Comparison of ENCODE assay signal across 27 mouse cellular contexts in the genomic region with DNA sequence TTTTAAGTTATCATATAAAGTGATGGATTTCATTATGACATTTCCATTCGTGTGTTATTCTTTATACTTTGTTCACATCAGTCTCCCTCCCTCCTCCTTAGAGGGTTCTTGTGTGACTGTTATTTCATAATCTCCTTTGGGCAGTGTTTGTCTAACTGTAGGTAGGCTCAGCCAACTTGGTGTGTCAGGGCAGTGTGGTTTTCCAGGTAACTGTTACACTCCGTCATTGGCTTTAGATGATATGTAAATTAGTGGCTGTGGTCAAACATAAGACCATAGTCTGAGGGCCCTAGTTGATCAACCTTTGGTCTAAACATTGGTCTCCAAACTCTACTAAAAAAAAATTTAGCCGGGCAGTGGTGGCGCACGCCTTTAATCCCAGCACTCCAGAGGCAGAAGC. TPM values are rescaled to one million over a fixed set of nuclear protein-coding genes. Genes with fewer than 3 reads are reported as not detected.
DNase-seq lines count a peak whose midpoint lies in the region; ATAC-seq and TF ChIP-seq lines count a peak whose summit lies in the region.
"Had no signal": no experiment of that assay in that cellular context is flagged by ENCODE, and none has a peak within 500 bp of the region (broad histone marks: within the 10 kb centered on the region; RNA-seq: fewer than 3 reads in every experiment).

No protein-coding gene starts in this region.

- H3K36me3 ChIP-seq in forebrain, postnatal 0 days (ENCODE audit: insufficient read depth) = no peaks in the 10 kb centered on the region
- no peaks in the 10 kb centered on the region for H3K36me3 ChIP-seq in forebrain, embryonic 16.5 days (ENCODE audit: control insufficient read depth, insufficient read depth)
- H3K36me3 ChIP-seq in hindbrain, embryonic 12.5 days = no peaks in the 10 kb centered on the region
- H3K36me3 ChIP-seq in hindbrain, embryonic 11.5 days (ENCODE audit: control insufficient read depth, insufficient read depth, low read length) = no peaks in the 10 kb centered on the region
- H3K36me3 ChIP-seq in midbrain, embryonic 15.5 days (replicated peaks) = no peaks in the 10 kb centered on the region
- no peaks in the 10 kb centered on the region for H3K36me3 ChIP-seq in midbrain, postnatal 0 days (ENCODE audit: insufficient read depth, low read length)
- no peaks in the 10 kb centered on the region for H3K36me3 ChIP-seq in intestine, embryonic 15.5 days
- H3K36me3 ChIP-seq: midbrain, embryonic 12.5 days; stomach, embryonic 15.5 days had no signal

- no peaks in the 10 kb centered on the region for H3K27me3 ChIP-seq in forebrain, postnatal 0 days (ENCODE audit: insufficient read depth, low read length)
- no peaks in the 10 kb centered on the region for H3K27me3 ChIP-seq in forebrain, embryonic 16.5 days (replicated peaks; ENCODE audit: control insufficient read depth, insufficient read depth, low read length)
- H3K27me3 ChIP-seq in hindbrain, embryonic 12.5 days = no peaks in the 10 kb centered on the region
- H3K27me3 ChIP-seq in hindbrain, embryonic 11.5 days (ENCODE audit: control insufficient read depth, insufficient read depth, low read length) = no peaks in the 10 kb centered on the region
- H3K27me3 ChIP-seq in midbrain, embryonic 15.5 days (replicated peaks) = no peaks in the 10 kb centered on the region
- H3K27me3 ChIP-seq in midbrain, postnatal 0 days (ENCODE audit: insufficient read depth, low read length) = no peaks in the 10 kb centered on the region
- H3K27me3 ChIP-seq in intestine, embryonic 15.5 days (replicated peaks) = no peaks in the 10 kb centered on the region
- H3K27me3 ChIP-seq: embryonic facial prominence, embryonic 15.5 days; midbrain, embryonic 12.5 days; stomach, embryonic 15.5 days had no signal

- H3K9me3 ChIP-seq in forebrain, postnatal 0 days (ENCODE audit: low read length) = no peaks in the 10 kb centered on the region
- H3K9me3 ChIP-seq in forebrain, embryonic 16.5 days (ENCODE audit: control insufficient read depth, low read length) = no peaks in the 10 kb centered on the region
- H3K9me3 ChIP-seq in hindbrain, embryonic 12.5 days (replicated peaks) = no peaks in the 10 kb centered on the region
- no peaks in the 10 kb centered on the region for H3K9me3 ChIP-seq in hindbrain, embryonic 11.5 days (ENCODE audit: control insufficient read depth, low read length)
- no peaks in the 10 kb centered on the region for H3K9me3 ChIP-seq in midbrain, embryonic 15.5 days
- H3K9me3 ChIP-seq in midbrain, postnatal 0 days (ENCODE audit: low read length) = no peaks in the 10 kb centered on the region
- no peaks in the 10 kb centered on the region for H3K9me3 ChIP-seq in intestine, embryonic 15.5 days
- H3K9me3 ChIP-seq: embryonic facial prominence, embryonic 15.5 days; midbrain, embryonic 12.5 days; stomach, embryonic 15.5 days had no signal

- no peak overlapping the region for H3K4me3 ChIP-seq in forebrain, postnatal 0 days (ENCODE audit: low read depth, low read length)
- no peak overlapping the region for H3K4me3 ChIP-seq in forebrain, embryonic 16.5 days (replicated peaks; ENCODE audit: low read length)
- H3K4me3 ChIP-seq in hindbrain, embryonic 12.5 days = no peak overlapping the region
- H3K4me3 ChIP-seq in hindbrain, embryonic 11.5 days (ENCODE audit: low read depth, low read length) = no peak overlapping the region
- H3K4me3 ChIP-seq in midbrain, embryonic 15.5 days = no peak overlapping the region
- no peak overlapping the region for H3K4me3 ChIP-seq in midbrain, postnatal 0 days (ENCODE audit: low read depth, low read length)
- no peak overlapping the region for H3K4me3 ChIP-seq in intestine, embryonic 15.5 days (replicated peaks)
- H3K4me3 ChIP-seq: embryonic facial prominence, embryonic 15.5 days; left cerebral cortex, adult 2 months; midbrain, embryonic 12.5 days; myocyte; stomach, embryonic 15.5 days had no signal

- no peak for ATAC-seq in forebrain, postnatal 0 days
- no peak for ATAC-seq in forebrain, embryonic 16.5 days
- ATAC-seq in hindbrain, embryonic 12.5 days (ENCODE audit: low FRiP score) = no peak
- no peak for ATAC-seq in hindbrain, embryonic 11.5 days (ENCODE audit: low FRiP score)
- ATAC-seq in midbrain, embryonic 15.5 days (replicated peaks) = no peak
- ATAC-seq in midbrain, postnatal 0 days (ENCODE audit: low FRiP score) = no peak
- ATAC-seq in intestine, embryonic 15.5 days = no peak

- 87% methylated on average over 5 of the region's 5 CpGs for WGBS in forebrain, postnatal 0 days
- WGBS in forebrain, embryonic 16.5 days = 90% methylated on average over 5 of the region's 5 CpGs
- WGBS in hindbrain, embryonic 12.5 days = 93% methylated on average over 5 of the region's 5 CpGs
- 98% methylated on average over 5 of the region's 5 CpGs for WGBS in hindbrain, embryonic 11.5 days
- 84% methylated on average over 5 of the region's 5 CpGs for WGBS in midbrain, embryonic 15.5 days
- WGBS in midbrain, postnatal 0 days = 91% methylated on average over 5 of the region's 5 CpGs
- WGBS in intestine, embryonic 15.5 days = 91% methylated on average over 5 of the region's 5 CpGs

- H3K27ac ChIP-seq in forebrain, postnatal 0 days (ENCODE audit: low read depth, low read length) = 0 out of 2 replicates have a peak overlapping the region, but pooled peaks have one; percentile 40
- no peak overlapping the region; the same call in 1 of the 2 replicates for H3K27ac ChIP-seq in forebrain, embryonic 16.5 days (ENCODE audit: low read length)
- H3K27ac ChIP-seq in hindbrain, embryonic 12.5 days = peak overlapping the region; percentile 66; the same call in 1 of the 2 replicates
- H3K27ac ChIP-seq in hindbrain, embryonic 11.5 days (ENCODE audit: low read depth, low read length) = no peak overlapping the region
- H3K27ac ChIP-seq in midbrain, embryonic 15.5 days = 0 out of 2 replicates have a peak overlapping the region, but pooled peaks have one; percentile 16
- H3K27ac ChIP-seq in midbrain, postnatal 0 days (ENCODE audit: low read depth, low read length) = no peak overlapping the region
- no peak overlapping the region for H3K27ac ChIP-seq in intestine, embryonic 15.5 days

- TF ChIP-seq CTCF in forebrain, postnatal 0 days (IDR thresholded peaks at IDR 0.05; ENCODE audit: low read depth) = no peak
- no peak for TF ChIP-seq CTCF in midbrain, postnatal 0 days (IDR thresholded peaks at IDR 0.05)

- no peak overlapping the region for H3K4me2 ChIP-seq in forebrain, postnatal 0 days (ENCODE audit: low read depth)
- H3K4me2 ChIP-seq in forebrain, embryonic 16.5 days (ENCODE audit: low read length) = no peak overlapping the region
- no peak overlapping the region for H3K4me2 ChIP-seq in hindbrain, embryonic 12.5 days (replicated peaks)
- no peak overlapping the region for H3K4me2 ChIP-seq in hindbrain, embryonic 11.5 days (replicated peaks; ENCODE audit: low read depth, low read length)
- no peak overlapping the region for H3K4me2 ChIP-seq in midbrain, embryonic 15.5 days
- no peak overlapping the region for H3K4me2 ChIP-seq in midbrain, postnatal 0 days (ENCODE audit: low read depth, low read length, poor library complexity, severe bottlenecking)
- no peak overlapping the region for H3K4me2 ChIP-seq in intestine, embryonic 15.5 days (replicated peaks)
- H3K4me2 ChIP-seq: embryonic facial prominence, embryonic 15.5 days; midbrain, embryonic 12.5 days; stomach, embryonic 15.5 days had no signal

- no peak for DNase-seq in forebrain, postnatal 0 days
- no peak for DNase-seq in hindbrain, embryonic 11.5 days (ENCODE audit: low spot score)
- DNase-seq in midbrain, postnatal 0 days (ENCODE audit: low spot score) = no peak
- DNase-seq: cerebellum, adult 18-20 months; cerebellum, postnatal 25 days; kidney, adult 9 months; kidney, postnatal 25 days; left cerebral cortex, postnatal 4 days; liver; lung, adult 18-20 months; lung, postnatal 36 days; right cerebral cortex, postnatal 14 days; spleen, adult 18-20 months; thymus, adult 18-20 months; thymus, postnatal 4 days had no signal

- H3K4me1 ChIP-seq in forebrain, postnatal 0 days (ENCODE audit: insufficient read depth) = peaks cover 4% of the 10 kb centered on the region; the same call in 1 of the 2 replicates
- H3K4me1 ChIP-seq in forebrain, embryonic 16.5 days (replicated peaks; ENCODE audit: control insufficient read depth, insufficient read depth, low read length) = peaks cover 33% of the 10 kb centered on the region
- H3K4me1 ChIP-seq in hindbrain, embryonic 12.5 days = peaks cover 31% of the 10 kb centered on the region
- H3K4me1 ChIP-seq in hindbrain, embryonic 11.5 days (replicated peaks; ENCODE audit: control insufficient read depth, insufficient read depth, low read length) = peaks cover 6% of the 10 kb centered on the region
- H3K4me1 ChIP-seq in midbrain, embryonic 15.5 days = peaks cover 32% of the 10 kb centered on the region
- 0 out of 2 replicates have a peak, but pooled peaks cover 8% of the 10 kb centered on the region for H3K4me1 ChIP-seq in midbrain, postnatal 0 days (ENCODE audit: insufficient read depth, low read length)
- peaks cover 25% of the 10 kb centered on the region for H3K4me1 ChIP-seq in intestine, embryonic 15.5 days (replicated peaks)

- H3K9ac ChIP-seq in forebrain, postnatal 0 days = no peak overlapping the region
- no peak overlapping the region for H3K9ac ChIP-seq in forebrain, embryonic 16.5 days (replicated peaks; ENCODE audit: low read depth, low read length)
- no peak overlapping the region for H3K9ac ChIP-seq in hindbrain, embryonic 12.5 days
- H3K9ac ChIP-seq in hindbrain, embryonic 11.5 days (ENCODE audit: low read depth, low read length) = no peak overlapping the region
- no peak overlapping the region for H3K9ac ChIP-seq in midbrain, embryonic 15.5 days
- H3K9ac ChIP-seq in midbrain, postnatal 0 days (replicated peaks; ENCODE audit: low read length, poor library complexity, severe bottlenecking) = no peak overlapping the region
- no peak overlapping the region for H3K9ac ChIP-seq in intestine, embryonic 15.5 days
- H3K9ac ChIP-seq: embryonic facial prominence, embryonic 15.5 days; midbrain, embryonic 12.5 days; stomach, embryonic 15.5 days had no signal

RNA-seq across cellular contexts. Expression of gene Orai1, which starts 5.6 kb away (rescaled TPM):
- 13.8 and 19.4 TPM in 2 replicates for total RNA-seq in forebrain, postnatal 0 days (2014; rRNA removed)
- 10.7 and 14.4 TPM in 2 replicates for polyA plus RNA-seq in forebrain, postnatal 0 days (2015; fragmentation: Nextera tagmentation; extraction: Ambion mirVana)
- polyA plus RNA-seq in forebrain, embryonic 16.5 days (2015; fragmentation: Nextera tagmentation; extraction: Ambion mirVana) = 13.0 and 13.8 TPM in 2 replicates
- polyA plus RNA-seq in hindbrain, embryonic 12.5 days (2016; fragmentation: Nextera tagmentation; extraction: Ambion mirVana) = 13.5 and 13.6 TPM in 2 replicates
- 10.1 and 12.7 TPM in 2 replicates for polyA plus RNA-seq in hindbrain, embryonic 11.5 days (2014; fragmentation: Nextera tagmentation; extraction: Ambion mirVana)
- 11.6 and 13.6 TPM in 2 replicates for polyA plus RNA-seq in midbrain, embryonic 15.5 days (2015; fragmentation: Nextera tagmentation; extraction: Ambion mirVana)
- 16.3 and 24.0 TPM in 2 replicates for total RNA-seq in midbrain, postnatal 0 days (2014; rRNA removed)
- 13.5 and 14.8 TPM in 2 replicates for polyA plus RNA-seq in midbrain, postnatal 0 days (2015; fragmentation: Nextera tagmentation; extraction: Ambion mirVana)
- polyA plus RNA-seq in intestine, embryonic 15.5 days (2015; fragmentation: Nextera tagmentation; extraction: Ambion mirVana) = 18.9 and 19.3 TPM in 2 replicates

RNA-seq across cellular contexts. Expression of gene Morn3, which starts 26.4 kb away (rescaled TPM):
- 0.23 TPM in 1 of 2 replicates, not detected in the other for total RNA-seq in forebrain, postnatal 0 days (2014; rRNA removed)
- 1.1 and 1.5 TPM in 2 replicates for polyA plus RNA-seq in forebrain, postnatal 0 days (2015; fragmentation: Nextera tagmentation; extraction: Ambion mirVana)
- 1.7 TPM in 1 of 2 replicates, not detected in the other for polyA plus RNA-seq in forebrain, embryonic 16.5 days (2015; fragmentation: Nextera tagmentation; extraction: Ambion mirVana)
- polyA plus RNA-seq in hindbrain, embryonic 12.5 days (2016; fragmentation: Nextera tagmentation; extraction: Ambion mirVana) = 0.35 and 0.73 TPM in 2 replicates
- 0.77 and 1.0 TPM in 2 replicates for polyA plus RNA-seq in hindbrain, embryonic 11.5 days (2014; fragmentation: Nextera tagmentation; extraction: Ambion mirVana)
- polyA plus RNA-seq in midbrain, embryonic 15.5 days (2015; fragmentation: Nextera tagmentation; extraction: Ambion mirVana) = 1.5 TPM in 1 of 2 replicates, not detected in the other
- not detected in 2 replicates for total RNA-seq in midbrain, postnatal 0 days (2014; rRNA removed)
- polyA plus RNA-seq in midbrain, postnatal 0 days (2015; fragmentation: Nextera tagmentation; extraction: Ambion mirVana) = 1.1 and 1.3 TPM in 2 replicates
- 0.45 TPM in 1 of 2 replicates, not detected in the other for polyA plus RNA-seq in intestine, embryonic 15.5 days (2015; fragmentation: Nextera tagmentation; extraction: Ambion mirVana)
- total RNA-seq: adrenal gland, postnatal 4 days; left cerebral cortex, adult 2 months; left cerebral cortex, postnatal 4 days; neutrophil, adult 5-6 weeks had no signal
- polyA plus RNA-seq: C2C12; midbrain, embryonic 12.5 days; myocyte had no signal

RNA-seq across cellular contexts. Expression of gene Kdm2b, which starts 30.8 kb away (rescaled TPM):
- 127 and 158 TPM in 2 replicates for total RNA-seq in forebrain, postnatal 0 days (2014; rRNA removed)
- polyA plus RNA-seq in forebrain, postnatal 0 days (2015; fragmentation: Nextera tagmentation; extraction: Ambion mirVana) = 84.6 and 91.7 TPM in 2 replicates
- 157 and 166 TPM in 2 replicates for polyA plus RNA-seq in forebrain, embryonic 16.5 days (2015; fragmentation: Nextera tagmentation; extraction: Ambion mirVana)
- 112 and 115 TPM in 2 replicates for polyA plus RNA-seq in hindbrain, embryonic 12.5 days (2016; fragmentation: Nextera tagmentation; extraction: Ambion mirVana)
- polyA plus RNA-seq in hindbrain, embryonic 11.5 days (2014; fragmentation: Nextera tagmentation; extraction: Ambion mirVana) = 59.9 and 67.6 TPM in 2 replicates
- polyA plus RNA-seq in midbrain, embryonic 15.5 days (2015; fragmentation: Nextera tagmentation; extraction: Ambion mirVana) = 115 and 123 TPM in 2 replicates
- total RNA-seq in midbrain, postnatal 0 days (2014; rRNA removed) = 107 and 110 TPM in 2 replicates
- 78.6 and 78.8 TPM in 2 replicates for polyA plus RNA-seq in midbrain, postnatal 0 days (2015; fragmentation: Nextera tagmentation; extraction: Ambion mirVana)
- 27.2 and 29.4 TPM in 2 replicates for polyA plus RNA-seq in intestine, embryonic 15.5 days (2015; fragmentation: Nextera tagmentation; extraction: Ambion mirVana)

RNA-seq across cellular contexts. Expression of gene Tmem120b, which starts 47.8 kb away (rescaled TPM):
- 18.0 and 18.1 TPM in 2 replicates for total RNA-seq in forebrain, postnatal 0 days (2014; rRNA removed)
- polyA plus RNA-seq in forebrain, postnatal 0 days (2015; fragmentation: Nextera tagmentation; extraction: Ambion mirVana) = 21.2 and 22.2 TPM in 2 replicates
- polyA plus RNA-seq in forebrain, embryonic 16.5 days (2015; fragmentation: Nextera tagmentation; extraction: Ambion mirVana) = 18.6 and 19.3 TPM in 2 replicates
- polyA plus RNA-seq in hindbrain, embryonic 12.5 days (2016; fragmentation: Nextera tagmentation; extraction: Ambion mirVana) = 14.3 and 17.8 TPM in 2 replicates
- polyA plus RNA-seq in hindbrain, embryonic 11.5 days (2014; fragmentation: Nextera tagmentation; extraction: Ambion mirVana) = 7.8 and 9.0 TPM in 2 replicates
- polyA plus RNA-seq in midbrain, embryonic 15.5 days (2015; fragmentation: Nextera tagmentation; extraction: Ambion mirVana) = 17.1 and 23.3 TPM in 2 replicates
- 13.3 and 16.2 TPM in 2 replicates for total RNA-seq in midbrain, postnatal 0 days (2014; rRNA removed)
- 17.1 and 19.7 TPM in 2 replicates for polyA plus RNA-seq in midbrain, postnatal 0 days (2015; fragmentation: Nextera tagmentation; extraction: Ambion mirVana)
- 8.4 and 10.1 TPM in 2 replicates for polyA plus RNA-seq in intestine, embryonic 15.5 days (2015; fragmentation: Nextera tagmentation; extraction: Ambion mirVana)

Comparison
In these comparisons a context has a peak if more than half of its experiments do, and no peak if none do; other contexts are left out.
1. H3K27ac ChIP-seq: peak in forebrain, postnatal 0 days (single experiment), hindbrain, embryonic 12.5 days (single experiment) and midbrain, embryonic 15.5 days (single experiment); none in forebrain, embryonic 16.5 days (single experiment), hindbrain, embryonic 11.5 days (single experiment), midbrain, postnatal 0 days (single experiment) and intestine, embryonic 15.5 days (single experiment).